Mouse (Mus musculus) erythroblast, embryonic 14.5 days (primary cell): ENCODE measurements around the gene Slc25a20.

ENCODE experiments used
- GATA1 ChIP-seq: IDR thresholded peaks from 2 replicates; pipeline ENCODE4 v1.6.1; 2012; ENCODE audit warnings: low read length, inconsistent platforms, mixed read lengths
- TAL1 ChIP-seq: IDR thresholded peaks from 3 replicates; pipeline ENCODE4 v1.6.1; 2012; ENCODE audit warnings: low read length, inconsistent platforms, mixed read lengths

DNA sequence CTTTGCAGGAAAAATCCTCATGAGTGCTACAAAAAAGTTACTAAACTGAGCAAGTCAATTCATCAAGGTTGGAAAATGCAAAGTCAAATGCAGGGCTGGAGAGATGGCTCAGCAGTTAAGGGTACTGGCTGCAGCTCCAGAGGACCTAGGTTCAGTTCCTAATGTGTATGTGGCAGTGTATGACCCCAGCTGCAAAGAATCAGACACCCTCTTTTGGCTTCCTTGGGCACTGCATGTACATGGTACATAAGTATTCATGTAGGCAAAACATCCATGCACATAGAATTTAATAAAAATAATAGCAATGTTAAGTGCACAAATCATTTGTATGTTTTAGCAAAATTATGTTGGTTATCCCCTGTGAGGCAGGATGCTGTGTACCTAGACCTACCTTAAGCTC is 70.6 kb downstream of the Slc25a20 start:
- TF ChIP-seq TAL1 = no peak
- TF ChIP-seq GATA1 = no peak
